Mouse (Mus musculus) forebrain, embryonic 13.5 days (tissue): ENCODE measurements around the gene Gnptg. TPM values are rescaled to one million over a fixed set of nuclear protein-coding genes. Genes with fewer than 3 reads are reported as not detected.

ENCODE experiments used
- ATAC-seq: fragments of 200-750 bp; cut with Nextera tagmentation; 2 replicates; pipeline ENCODE4 v1.8.0; 2017
- H3K27ac ChIP-seq: fragments of 300-500 bp; sonication (generic); 2 replicates; pipeline ENCODE4 v1.5.1; 2015; ENCODE audit warnings: inconsistent platforms, mild to moderate bottlenecking, moderate library complexity
- H3K27me3 ChIP-seq: fragments of 300-500 bp; sonication (generic); 2 replicates; pipeline ENCODE4 v1.6.1; 2015; ENCODE audit warnings: mild to moderate bottlenecking, inconsistent platforms
- H3K36me3 ChIP-seq: fragments of 300-500 bp; sonication (generic); 2 replicates; pipeline ENCODE4 v1.6.1; 2015; ENCODE audit warnings: mild to moderate bottlenecking, inconsistent platforms; ENCODE audit not compliant: poor library complexity, severe bottlenecking
- H3K4me1 ChIP-seq: fragments of 300-500 bp; sonication (generic); 2 replicates; pipeline ENCODE4 v1.6.1; 2015; ENCODE audit warnings: inconsistent platforms
- H3K4me2 ChIP-seq: fragments of 300-500 bp; sonication (generic); 2 replicates; pipeline ENCODE4 v1.6.1; 2015; ENCODE audit warnings: inconsistent platforms, mild to moderate bottlenecking, moderate library complexity
- H3K4me3 ChIP-seq: fragments of 300-500 bp; sonication (generic); 2 replicates; pipeline ENCODE4 v1.5.1; 2015; ENCODE audit warnings: mild to moderate bottlenecking, inconsistent platforms
- H3K9ac ChIP-seq: fragments of 300-500 bp; sonication (generic); 2 replicates; pipeline ENCODE4 v1.6.1; 2015; ENCODE audit warnings: mild to moderate bottlenecking, inconsistent platforms
- H3K9me3 ChIP-seq: fragments of 300-500 bp; sonication (generic); replicated peaks from 2 replicates; pipeline ENCODE4 v1.6.1; 2016; ENCODE audit warnings: inconsistent platforms
- WGBS: fragments of 180-500 bp; shearing (Covaris S2); methylation state at CpG from one replicate; pipeline ENCODE4 v1.1.7; 2015; 5-methylcytosine and 5-hydroxymethylcytosine counted together
- polyA plus RNA-seq: library from polyadenylated mRNA; unstranded; fragments of >200 nt; fragmentation: Nextera tagmentation; extraction: Ambion mirVana; gene quantifications from 2 replicates; pipeline ENCODE4 v1.2.1, GENCODE M21; 2015

Gnptg gene
- polyA plus RNA-seq, 1 experiment from 2014 or later = 71.9 TPM

DNA sequence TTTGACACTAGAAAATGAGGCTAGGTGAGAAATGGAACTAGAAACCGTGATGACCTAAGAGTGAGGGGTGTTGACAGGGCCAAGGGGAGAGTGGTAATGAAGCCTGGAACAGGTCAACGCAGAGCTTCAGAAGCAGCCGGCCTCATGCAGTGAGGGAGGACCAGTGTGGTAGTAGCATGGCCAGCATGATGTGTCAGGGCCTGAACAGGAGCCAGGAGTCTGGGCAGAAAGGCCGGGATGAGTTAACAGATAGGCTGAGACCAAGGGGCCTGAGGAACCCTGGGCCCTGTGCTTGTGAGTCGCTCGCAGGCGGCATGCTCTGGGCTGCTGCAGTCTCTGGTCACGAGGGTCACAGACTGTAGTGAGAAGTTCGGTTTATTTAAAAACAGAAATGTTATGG, 21.0 kb downstream of the Gnptg start:
- H3K27me3 ChIP-seq = no peaks in the 10 kb centered on the region
- no peak overlapping the region for H3K4me2 ChIP-seq
- 92% methylated on average over 9 of the region's 9 CpGs for WGBS
- H3K36me3 ChIP-seq = peaks cover 40% of the 10 kb centered on the region
- no peak overlapping the region for H3K27ac ChIP-seq
- no peak for ATAC-seq
- no peak overlapping the region for H3K4me3 ChIP-seq
- H3K4me1 ChIP-seq = peaks cover 14% of the 10 kb centered on the region
- no peaks in the 10 kb centered on the region for H3K9me3 ChIP-seq
- H3K9ac ChIP-seq = no peak overlapping the region

DNA sequence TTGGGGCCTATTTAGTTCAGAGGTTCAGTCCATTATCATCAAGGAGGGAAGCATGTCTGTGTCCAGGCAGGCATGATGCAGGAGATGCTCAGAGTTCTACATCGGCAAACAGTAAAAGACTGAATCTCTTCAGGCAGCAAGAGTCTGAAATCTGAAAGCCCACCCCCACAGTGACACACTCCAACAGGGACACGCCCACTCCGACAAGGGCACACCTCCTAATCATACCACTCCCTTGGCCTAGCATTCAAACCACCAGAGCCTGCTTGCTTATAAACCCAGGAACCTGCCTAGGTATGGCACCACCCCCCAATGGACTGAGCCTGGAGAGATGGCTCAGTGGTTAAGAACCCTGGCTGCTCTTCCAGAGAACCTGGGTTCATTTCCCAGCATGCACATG, 24.5 kb downstream of the Gnptg start:
- Histone ChIP-seq H3K9ac (no peak overlapping the region), H3K27ac (no peak overlapping the region), H3K4me3 (no peak overlapping the region), H3K9me3 (no peaks in the 10 kb centered on the region), H3K4me2 (no peak overlapping the region), H3K36me3 (peaks cover 71% of the 10 kb centered on the region), H3K4me1 (no peaks in the 10 kb centered on the region), H3K27me3 (no peaks in the 10 kb centered on the region)
- 82% methylated on average over 3 of the region's 3 CpGs for WGBS
- ATAC-seq = no peak

DNA sequence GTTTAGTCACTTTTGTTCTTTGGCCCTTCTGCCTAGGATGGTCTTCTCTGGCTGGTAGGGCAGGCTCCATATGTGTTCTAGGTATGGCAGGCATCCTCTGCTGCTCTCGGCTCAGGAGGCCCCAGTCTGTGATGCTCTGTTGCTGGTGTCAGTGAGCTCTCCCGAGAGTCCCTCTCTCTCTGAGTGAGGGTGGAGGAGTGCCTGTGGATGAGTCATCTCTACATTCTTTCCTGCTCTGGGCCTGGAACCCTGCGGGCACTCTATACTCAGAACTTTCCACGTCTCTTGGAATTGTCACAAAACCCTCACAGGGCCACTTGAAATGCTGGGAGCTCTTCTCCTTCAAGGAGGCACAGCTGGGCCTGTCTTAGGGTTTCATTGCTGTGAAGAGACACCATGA, 28.2 kb downstream of the Gnptg start:
- Histone ChIP-seq H3K4me2 (no peak overlapping the region), H3K4me1 (no peaks in the 10 kb centered on the region), H3K27me3 (no peaks in the 10 kb centered on the region), H3K4me3 (no peak overlapping the region), H3K9ac (no peak overlapping the region), H3K36me3 (peaks cover 88% of the 10 kb centered on the region), H3K27ac (no peak overlapping the region), H3K9me3 (no peaks in the 10 kb centered on the region)
- ATAC-seq = no peak
- WGBS = 89% methylated on average over 4 of the region's 4 CpGs

DNA sequence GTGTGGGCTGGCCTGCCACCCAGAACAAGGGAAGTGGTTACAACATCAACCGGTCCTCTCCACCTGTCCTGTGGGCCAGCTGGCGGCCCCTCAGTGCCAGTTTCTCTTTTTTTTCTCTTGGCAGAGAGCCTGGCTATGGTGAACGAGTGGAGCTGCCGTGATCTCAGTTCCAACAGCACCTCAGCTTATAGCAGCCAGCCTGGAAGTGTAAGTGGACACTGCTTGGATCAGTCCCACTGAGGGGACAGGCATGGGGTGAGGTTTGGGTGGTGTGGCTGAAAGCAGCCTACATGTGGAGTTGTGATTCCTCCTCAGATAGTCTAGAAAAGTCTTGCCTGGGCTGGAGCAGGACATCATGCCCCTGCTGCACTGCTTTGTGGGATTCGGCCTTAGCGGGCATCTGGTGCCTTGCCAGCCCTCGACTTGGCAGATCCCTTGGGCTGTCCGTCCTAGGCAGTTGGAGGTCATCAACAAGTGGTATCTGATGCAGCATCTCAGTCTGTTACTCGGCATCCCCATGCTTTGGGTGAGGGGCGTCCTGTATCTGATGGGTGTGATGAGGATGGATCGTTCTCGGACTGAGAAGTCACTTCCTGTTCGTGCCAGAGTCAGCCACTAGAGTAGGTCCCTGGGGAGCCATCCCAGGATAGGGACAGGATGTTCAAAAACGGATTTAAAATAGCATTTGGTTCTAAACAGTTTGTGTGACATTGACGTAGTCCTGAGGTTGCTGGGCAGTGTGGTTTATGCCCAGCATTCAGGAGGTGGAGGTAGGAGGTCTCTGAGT, 29.1 kb downstream of the Gnptg start:
- H3K36me3 ChIP-seq = peaks cover 91% of the 10 kb centered on the region
- no peak overlapping the region for H3K4me3 ChIP-seq
- 86% methylated on average over 15 of the region's 15 CpGs for WGBS
- no peaks in the 10 kb centered on the region for H3K27me3 ChIP-seq
- H3K9me3 ChIP-seq = no peaks in the 10 kb centered on the region
- no peak overlapping the region for H3K27ac ChIP-seq
- H3K9ac ChIP-seq = no peak overlapping the region
- no peak for ATAC-seq
- no peak overlapping the region for H3K4me2 ChIP-seq
- H3K4me1 ChIP-seq = no peaks in the 10 kb centered on the region

DNA sequence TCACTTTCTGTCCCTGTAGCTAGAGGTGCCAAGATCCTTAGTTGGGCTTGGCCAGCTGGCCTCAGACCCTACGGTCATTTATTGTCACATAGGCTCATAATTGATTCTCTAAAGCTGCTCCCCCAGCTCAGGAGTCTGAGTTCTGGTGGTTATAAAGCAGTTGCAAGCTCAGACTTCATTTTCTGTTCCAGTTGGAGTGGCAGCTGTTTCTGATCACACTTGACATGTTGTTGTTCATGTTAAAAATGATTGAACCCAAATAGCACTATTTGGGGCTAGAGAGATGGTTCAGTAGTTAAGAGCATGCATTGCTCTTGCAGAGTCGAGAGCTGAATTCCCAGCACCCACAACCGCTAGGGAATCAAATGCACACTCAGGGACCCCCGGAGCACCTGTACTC, 29.9 kb downstream of the Gnptg start:
- Histone ChIP-seq H3K4me1 (no peaks in the 10 kb centered on the region), H3K9me3 (no peaks in the 10 kb centered on the region), H3K4me3 (no peak overlapping the region), H3K27me3 (no peaks in the 10 kb centered on the region), H3K9ac (no peak overlapping the region), H3K36me3 (peaks cover 92% of the 10 kb centered on the region), H3K4me2 (no peak overlapping the region), H3K27ac (no peak overlapping the region)
- no peak for ATAC-seq
- 96% methylated on average over 4 of the region's 4 CpGs for WGBS

DNA sequence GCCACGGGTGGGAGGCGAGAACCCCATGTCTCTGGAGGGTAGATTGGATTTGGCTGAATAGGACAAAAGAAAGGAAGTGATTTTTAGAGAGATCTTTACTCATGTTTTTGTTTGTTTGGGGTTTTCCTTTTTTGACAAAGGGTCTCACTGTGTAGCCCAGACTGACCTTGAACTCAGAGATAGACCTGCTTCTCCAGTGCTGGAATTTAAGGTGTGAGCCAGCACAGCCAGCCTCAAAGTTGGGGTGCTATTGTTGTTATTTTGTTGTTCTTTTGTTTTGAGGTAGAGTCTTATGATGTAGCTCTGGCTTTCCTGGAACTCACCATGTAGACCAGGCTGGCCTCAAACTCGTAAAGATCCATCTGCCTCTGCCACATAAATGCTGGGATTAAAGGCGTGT, 37.5 kb downstream of the Gnptg start:
- no peak overlapping the region for H3K9ac ChIP-seq
- no peaks in the 10 kb centered on the region for H3K9me3 ChIP-seq
- H3K4me1 ChIP-seq = no peaks in the 10 kb centered on the region
- no peak for ATAC-seq
- H3K36me3 ChIP-seq = peaks cover 78% of the 10 kb centered on the region
- H3K4me3 ChIP-seq = no peak overlapping the region
- no peak overlapping the region for H3K27ac ChIP-seq
- no peaks in the 10 kb centered on the region for H3K27me3 ChIP-seq
- 91% methylated on average over 4 of the region's 4 CpGs for WGBS
- no peak overlapping the region for H3K4me2 ChIP-seq

DNA sequence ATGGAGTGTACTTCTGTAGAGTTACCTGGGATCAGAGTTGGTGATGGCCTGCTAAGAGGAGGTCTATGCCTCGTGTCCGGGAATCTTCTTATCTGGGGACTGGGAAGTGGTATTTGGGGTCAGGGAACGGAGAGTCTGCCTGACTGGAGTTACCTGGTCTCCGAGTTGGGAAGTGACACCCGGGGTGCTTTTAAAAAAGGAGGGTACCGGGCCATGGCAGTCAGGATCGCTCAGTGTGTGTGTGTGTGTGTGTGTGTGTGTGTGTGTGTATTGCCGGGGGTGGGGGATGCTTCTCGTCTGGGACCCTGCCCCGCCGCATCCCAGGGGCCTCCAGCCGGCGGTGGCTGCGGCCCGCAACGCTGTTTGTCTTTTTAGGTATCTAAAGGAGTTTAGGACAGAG, 50.8 kb downstream of the Gnptg start:
- Histone ChIP-seq H3K4me3 (peak overlapping the region; percentile 99), H3K27me3 (no peaks in the 10 kb centered on the region), H3K36me3 (peaks cover 19% of the 10 kb centered on the region), H3K27ac (no peak overlapping the region), H3K4me2 (peak overlapping the region; percentile 95), H3K9ac (peak overlapping the region; percentile 91), H3K9me3 (no peaks in the 10 kb centered on the region), H3K4me1 (peaks cover 32% of the 10 kb centered on the region)
- 1% methylated on average over 16 of the region's 16 CpGs for WGBS
- ATAC-seq = no peak; the same call in 1 of the 2 replicates

DNA sequence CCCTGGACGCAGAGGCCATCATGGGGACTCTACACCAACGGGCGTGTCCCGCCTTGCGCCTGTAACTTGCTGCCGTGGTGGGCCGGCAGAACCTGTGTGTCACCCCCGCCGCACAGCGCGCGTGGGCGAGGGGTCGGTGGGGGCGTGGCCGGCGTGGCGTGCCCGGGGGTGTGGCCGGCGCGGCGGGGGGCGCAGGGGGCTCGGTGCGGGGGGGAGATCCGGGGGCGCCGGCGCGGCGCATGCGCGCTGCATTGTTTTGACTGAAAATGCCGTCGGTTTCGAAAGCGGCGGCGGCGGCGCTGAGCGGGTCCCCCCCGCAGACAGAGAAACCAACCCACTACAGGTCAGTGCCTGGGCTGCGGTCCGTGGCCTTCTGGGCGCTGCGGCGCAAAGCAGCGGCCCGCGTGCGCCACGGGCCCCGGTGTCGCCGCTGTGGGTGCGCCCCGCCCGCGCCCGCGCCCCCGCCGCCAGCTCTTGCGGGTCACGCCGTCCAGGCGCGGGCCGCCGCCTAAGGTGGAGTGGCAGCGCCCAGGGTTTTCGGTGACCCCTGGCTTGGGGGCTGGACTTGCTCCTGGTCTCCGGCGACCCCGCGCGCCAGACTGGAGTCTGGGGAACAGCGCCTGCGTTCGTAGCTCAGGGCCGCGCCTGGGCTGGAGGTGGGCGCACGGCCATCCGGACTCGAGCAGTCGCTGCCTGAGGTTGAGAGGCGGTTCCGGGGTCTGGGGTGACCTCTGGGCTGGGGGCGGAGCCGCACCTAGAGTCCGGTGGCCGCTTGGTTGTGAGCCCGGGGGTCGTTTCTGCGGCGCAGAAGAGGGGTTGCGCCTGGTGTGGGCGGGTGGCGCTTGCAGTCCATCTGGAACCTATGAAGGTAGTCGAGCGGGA, 51.5 kb downstream of the Gnptg start, which contains the start of gene Unkl:
Gene Unkl, plus strand, starts transcription at position 248 of the 882 bp plus-strand sequence.
- Histone ChIP-seq H3K27ac (peak within 1 kb of the TSS; percentile 40; the same call in 1 of the 2 replicates), H3K36me3 (peaks cover 12% of the 10 kb centered on the region), H3K9ac (peak within 1 kb of the TSS; percentile 91), H3K27me3 (no peaks in the 10 kb centered on the region), H3K9me3 (no peaks in the 10 kb centered on the region), H3K4me2 (peak within 1 kb of the TSS; percentile 95), H3K4me1 (peaks cover 38% of the 10 kb centered on the region), H3K4me3 (peak within 1 kb of the TSS; percentile 99)
- peak; percentile 28 for ATAC-seq
- under 1% methylated on average over 81 of the region's 104 CpGs for WGBS

DNA sequence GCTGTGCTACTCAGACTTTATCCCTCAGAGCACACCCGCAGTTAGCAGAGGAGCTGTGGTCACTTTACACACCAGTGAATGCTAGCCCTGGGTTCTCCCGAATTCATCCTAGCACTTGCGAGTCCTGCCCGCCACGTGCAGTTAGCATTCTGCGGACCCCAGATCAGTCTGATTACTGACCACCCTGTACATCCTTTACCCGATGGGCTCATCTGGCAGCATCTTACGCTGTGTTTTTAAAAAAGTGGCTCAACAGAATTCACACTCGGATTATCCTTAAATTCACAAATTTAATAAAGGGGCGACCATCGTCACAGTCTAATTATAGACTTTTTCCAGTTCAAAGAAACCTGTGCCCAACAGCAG, 52.2 kb downstream of the Gnptg start:
- Histone ChIP-seq H3K27ac (no peak overlapping the region), H3K4me1 (peaks cover 41% of the 10 kb centered on the region), H3K36me3 (peaks cover 11% of the 10 kb centered on the region; the same call in 1 of the 2 replicates), H3K9ac (peak overlapping the region; percentile 91), H3K4me2 (peak overlapping the region; percentile 95), H3K9me3 (no peaks in the 10 kb centered on the region), H3K4me3 (peak overlapping the region; percentile 99), H3K27me3 (no peaks in the 10 kb centered on the region)
- ATAC-seq = no peak; the same call in 1 of the 2 replicates
- WGBS = 6% methylated on average over 11 of the region's 11 CpGs

DNA sequence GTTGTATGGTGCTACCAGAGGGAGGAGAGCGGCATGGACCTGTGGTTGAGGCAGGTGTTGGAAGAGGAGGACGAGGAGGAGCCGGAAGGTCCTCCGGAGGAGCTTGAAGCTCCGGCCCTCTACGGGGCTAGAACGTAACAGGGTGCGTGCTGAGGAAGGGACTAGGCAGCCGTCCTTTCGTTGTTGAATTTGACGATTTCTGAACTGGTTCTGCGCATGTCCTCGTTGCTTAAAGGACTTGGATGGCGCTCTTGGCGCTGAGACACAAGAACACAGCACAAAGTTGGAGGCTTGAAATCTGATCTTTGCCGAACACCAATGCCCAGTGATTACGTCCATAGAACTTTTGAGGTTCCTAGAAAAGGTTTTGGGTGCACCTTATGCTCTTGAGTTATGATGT, 55.0 kb downstream of the Gnptg start:
- ATAC-seq = no peak; the same call in 1 of the 2 replicates
- Histone ChIP-seq H3K4me3 (peak overlapping the region; percentile 90), H3K4me1 (peaks cover 38% of the 10 kb centered on the region), H3K4me2 (peak overlapping the region; percentile 100), H3K9me3 (no peaks in the 10 kb centered on the region), H3K27ac (no peak overlapping the region), H3K36me3 (no peaks in the 10 kb centered on the region), H3K9ac (peak overlapping the region; percentile 91), H3K27me3 (peaks cover 10% of the 10 kb centered on the region)
- WGBS = 10% methylated on average over 17 of the region's 17 CpGs

DNA sequence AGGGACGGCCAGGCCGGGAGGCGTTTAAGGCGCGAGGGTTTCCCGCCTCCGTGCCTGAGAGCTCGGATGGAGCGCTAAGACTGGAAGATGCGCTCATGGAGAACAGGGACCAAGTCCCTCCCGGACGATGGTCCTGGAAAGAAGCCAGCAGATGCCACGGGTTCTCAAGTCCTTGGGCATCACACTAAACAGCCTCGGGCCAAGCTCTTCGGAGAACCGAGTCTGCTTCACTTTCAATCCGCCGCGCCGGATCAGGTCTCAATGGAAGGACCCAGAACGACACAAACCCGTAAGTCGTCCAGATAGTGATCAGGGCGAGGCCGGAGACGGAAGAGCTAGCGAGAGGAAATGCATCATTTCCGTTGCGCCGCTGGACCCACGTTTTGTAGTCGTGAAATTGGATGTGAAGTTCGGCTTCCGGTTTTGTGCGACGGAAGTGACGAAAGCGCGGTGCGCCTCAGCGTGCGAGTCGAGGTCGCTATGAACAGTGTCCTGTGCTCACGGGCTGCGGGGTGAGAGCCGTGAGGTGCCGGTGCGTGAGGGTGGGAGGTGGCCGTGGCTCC, 55.7 kb downstream of the Gnptg start, which contains the start of gene BC003965:
Gene BC003965, plus strand, starts transcription at position 426 of the 563 bp plus-strand sequence.
- Histone ChIP-seq H3K27ac (peak within 1 kb of the TSS; percentile 93), H3K4me3 (peak within 1 kb of the TSS; percentile 90)
- WGBS = under 1% methylated on average over 50 of the region's 50 CpGs

More for the DNA sequence above, 55.7 kb downstream of the Gnptg start, which contains the start of gene BC003965:
- peak; percentile 89 for ATAC-seq
- H3K4me2 ChIP-seq = peak within 1 kb of the TSS; percentile 100
- H3K36me3 ChIP-seq = no peaks in the 10 kb centered on the region
- peaks cover 10% of the 10 kb centered on the region for H3K27me3 ChIP-seq
- H3K9me3 ChIP-seq = no peaks in the 10 kb centered on the region
- H3K4me1 ChIP-seq = peaks cover 30% of the 10 kb centered on the region
- peak within 1 kb of the TSS; percentile 91 for H3K9ac ChIP-seq
